Mouse (Mus musculus) liver, postnatal 0 days (tissue): ENCODE measurements at regions not wholly inside any gene's neighbourhood (a gene's known extent, or its start where the extent isn't known, plus 50 kb on each side); places are given as distances from the start of the nearest gene placed in this dataset.

Experiments
- ATAC-seq: fragments of 200-750 bp; cut with Nextera tagmentation; 2 replicates; pipeline ENCODE4 v1.8.0; 2017; ENCODE audit warnings: mild to moderate bottlenecking, moderate library complexity
- DNase-seq: peaks from one replicate; pipeline ENCODE4 v3.0.0-alpha.2; 2016
- H3K27ac ChIP-seq: fragments of 300-500 bp; sonication (generic); 2 replicates; pipeline ENCODE4 v1.5.1; 2014; ENCODE audit warnings: antibody characterized with exemption, moderate library complexity, mild to moderate bottlenecking, low read depth
- H3K27me3 ChIP-seq: fragments of 300-500 bp; sonication (generic); 2 replicates; pipeline ENCODE4 v1.6.1; 2014; ENCODE audit warnings: low read length, control low read depth, mixed read lengths; ENCODE audit not compliant: insufficient read depth
- H3K36me3 ChIP-seq: fragments of 300-500 bp; sonication (generic); replicated peaks from 2 replicates; pipeline ENCODE4 v1.6.1; 2014; ENCODE audit warnings: mild to moderate bottlenecking, control low read depth, low read length, moderate library complexity, mixed read lengths; ENCODE audit not compliant: insufficient read depth
- H3K4me1 ChIP-seq: fragments of 300-500 bp; sonication (generic); 2 replicates; pipeline ENCODE4 v1.6.1; 2014; ENCODE audit warnings: antibody characterized with exemption, mild to moderate bottlenecking, control low read depth; ENCODE audit not compliant: insufficient read depth
- H3K4me2 ChIP-seq: fragments of 300-500 bp; sonication (generic); 2 replicates; pipeline ENCODE4 v1.6.1; 2014; ENCODE audit warnings: low read depth, mild to moderate bottlenecking, low read length, moderate library complexity, mixed read lengths
- H3K4me3 ChIP-seq: fragments of 300-500 bp; sonication (generic); 2 replicates; pipeline ENCODE4 v1.5.1; 2014; ENCODE audit warnings: low read depth, low read length
- H3K9ac ChIP-seq: fragments of 300-500 bp; sonication (generic); replicated peaks from 2 replicates; pipeline ENCODE4 v1.6.1; 2014; ENCODE audit warnings: mild to moderate bottlenecking, moderate library complexity
- H3K9me3 ChIP-seq: fragments of 300-500 bp; sonication (generic); 2 replicates; pipeline ENCODE4 v1.6.1; 2016; ENCODE audit warnings: mild to moderate bottlenecking, control low read depth, low read length, mixed read lengths
- CTCF ChIP-seq: sonication (generic); IDR thresholded peaks from 2 replicates; pipeline ENCODE4 v1.5.1; 2016; ENCODE audit warnings: antibody characterized with exemption, low read depth
- EP300 ChIP-seq: IDR thresholded peaks from 2 replicates; pipeline ENCODE4 v1.6.1; 2016; ENCODE audit warnings: antibody characterized with exemption, low read depth, mild to moderate bottlenecking
- WGBS: fragments of 180-500 bp; shearing (Covaris S2); extraction: QIAGEN DNeasy Blood & Tissue Kit; methylation state at CpG from one replicate; pipeline ENCODE4 v1.1.7; 2014; ENCODE audit not compliant: insufficient replicate concordance; 5-methylcytosine and 5-hydroxymethylcytosine counted together

- Histone ChIP-seq H3K4me3 (no peak overlapping the region), H3K27me3 (no peaks in the 10 kb centered on the region), H3K27ac (no peak overlapping the region), H3K9me3 (no peaks in the 10 kb centered on the region), H3K9ac (no peak overlapping the region), H3K36me3 (no peaks in the 10 kb centered on the region), H3K4me2 (no peak overlapping the region), H3K4me1 (no peaks in the 10 kb centered on the region)
- ATAC-seq = no peak; the same call in 1 of the 2 replicates
- peak; percentile 70 for DNase-seq
- 0% methylated on average over 6 of the region's 6 CpGs for WGBS
- TF ChIP-seq CTCF (peak; percentile 80), EP300 (no peak)
These were observed 147.9 kb downstream of the Unc5cl start for GRCm38 (mm10) chr17:48602554-48602953.

- Histone ChIP-seq H3K27ac (no peak overlapping the region), H3K4me1 (no peaks in the 10 kb centered on the region), H3K27me3 (no peaks in the 10 kb centered on the region), H3K36me3 (no peaks in the 10 kb centered on the region), H3K9me3 (no peaks in the 10 kb centered on the region), H3K4me3 (no peak overlapping the region), H3K9ac (no peak overlapping the region), H3K4me2 (no peak overlapping the region)
- TF ChIP-seq CTCF = no peak
- no peak for TF ChIP-seq EP300
- ATAC-seq (no peak), DNase-seq (no peak)
- WGBS = 67% methylated on average over 4 of the region's 4 CpGs
These were observed 152.1 kb downstream of the Unc5cl start for GRCm38 (mm10) chr17:48606767-48607166.

GRCm38 (mm10) chr17:48608315-48608714 is 153.6 kb downstream of the Unc5cl start:
- Histone ChIP-seq H3K4me3 (no peak overlapping the region), H3K27me3 (no peaks in the 10 kb centered on the region), H3K9ac (no peak overlapping the region), H3K9me3 (no peaks in the 10 kb centered on the region), H3K4me1 (no peaks in the 10 kb centered on the region), H3K27ac (no peak overlapping the region), H3K36me3 (no peaks in the 10 kb centered on the region), H3K4me2 (no peak overlapping the region)
- DNase-seq = no peak
- TF ChIP-seq EP300 = no peak
- no peak for TF ChIP-seq CTCF
- ATAC-seq = no peak
- WGBS = 60% methylated on average over 3 of the region's 3 CpGs

- Histone ChIP-seq H3K36me3 (no peaks in the 10 kb centered on the region), H3K9ac (no peak overlapping the region), H3K9me3 (no peaks in the 10 kb centered on the region), H3K27me3 (no peaks in the 10 kb centered on the region), H3K27ac (no peak overlapping the region), H3K4me1 (no peaks in the 10 kb centered on the region), H3K4me3 (no peak overlapping the region), H3K4me2 (no peak overlapping the region)
- ATAC-seq (no peak), DNase-seq (no peak)
- WGBS = 78% methylated on average over 10 of the region's 10 CpGs
- TF ChIP-seq EP300 = no peak
- TF ChIP-seq CTCF = no peak
These were observed 155.4 kb downstream of the Unc5cl start for GRCm38 (mm10) chr17:48610107-48610506.

GRCm38 (mm10) chr17:48610806-48611205 is 156.1 kb downstream of the Unc5cl start:
- Histone ChIP-seq H3K27ac (no peak overlapping the region), H3K9me3 (no peaks in the 10 kb centered on the region), H3K27me3 (no peaks in the 10 kb centered on the region), H3K4me2 (no peak overlapping the region), H3K4me3 (no peak overlapping the region), H3K36me3 (no peaks in the 10 kb centered on the region), H3K9ac (no peak overlapping the region), H3K4me1 (no peaks in the 10 kb centered on the region)
- 70% methylated on average over 8 of the region's 8 CpGs for WGBS
- ATAC-seq (no peak), DNase-seq (no peak)
- TF ChIP-seq EP300 = no peak
- no peak for TF ChIP-seq CTCF

GRCm38 (mm10) chr17:48613491-48613890 is 158.8 kb downstream of the Unc5cl start:
- Histone ChIP-seq H3K27ac (no peak overlapping the region), H3K36me3 (no peaks in the 10 kb centered on the region), H3K4me2 (no peak overlapping the region), H3K4me1 (no peaks in the 10 kb centered on the region), H3K4me3 (no peak overlapping the region), H3K9ac (no peak overlapping the region), H3K9me3 (no peaks in the 10 kb centered on the region), H3K27me3 (no peaks in the 10 kb centered on the region)
- ATAC-seq (no peak), DNase-seq (no peak)
- TF ChIP-seq CTCF = peak; percentile 32; the same call in 1 of the 2 replicates
- no peak for TF ChIP-seq EP300
- 74% methylated on average over 5 of the region's 5 CpGs for WGBS

GRCm38 (mm10) chr17:48615248-48615647 is 160.5 kb downstream of the Unc5cl start:
- Histone ChIP-seq H3K27me3 (no peaks in the 10 kb centered on the region), H3K9me3 (no peaks in the 10 kb centered on the region), H3K4me3 (no peak overlapping the region), H3K9ac (no peak overlapping the region), H3K4me2 (no peak overlapping the region), H3K27ac (no peak overlapping the region), H3K36me3 (no peaks in the 10 kb centered on the region), H3K4me1 (no peaks in the 10 kb centered on the region)
- DNase-seq (no peak), ATAC-seq (no peak)
- WGBS = 27% methylated on average over 3 of the region's 3 CpGs
- no peak for TF ChIP-seq EP300
- TF ChIP-seq CTCF = no peak
